Mouse (Mus musculus) C2C12 (cell line): Measurements from ENCODE around the gene Wsb1.
"Not testable (repeated sequence)": the region's sequence is repeated elsewhere in the genome, so short reads cannot be mapped to it uniquely, and the experiment has no call there.

Source experiments
- CEBPB ChIP-seq: IDR thresholded peaks from one replicate; pipeline ENCODE4 v1.6.1; 2011; ENCODE audit warnings: low read depth, mild to moderate bottlenecking, control low read depth, moderate library complexity
- CTCF ChIP-seq: IDR thresholded peaks from one replicate; pipeline ENCODE4 v1.5.1; 2011; ENCODE audit not compliant: control insufficient read depth, insufficient read depth, insufficient read length
- FOSL1 ChIP-seq: IDR thresholded peaks from one replicate; pipeline ENCODE4 v1.8.0; 2011; ENCODE audit warnings: mild to moderate bottlenecking, low read length; ENCODE audit not compliant: poor library complexity, insufficient read depth, severe bottlenecking
- MYOD1 ChIP-seq: IDR thresholded peaks from one replicate; pipeline ENCODE4 v1.6.1; 2011; ENCODE audit warnings: low read depth; ENCODE audit not compliant: control insufficient read depth, insufficient read length
- MYOG ChIP-seq: IDR thresholded peaks from one replicate; pipeline ENCODE4 v1.6.1; 2011; ENCODE audit not compliant: control insufficient read depth, insufficient read length; ENCODE audit errors: extremely low read depth

GRCm38 (mm10) chr11:79260126-79260525, 5.7 kb upstream of the Wsb1 start:
- TF ChIP-seq CTCF, MYOG, FOSL1, CEBPB, MYOD1: not testable (repeated sequence)
